Mouse (Mus musculus) midbrain, postnatal 0 days (tissue): ENCODE measurements around the gene Cct3. TPM values are rescaled to one million over a fixed set of nuclear protein-coding genes. Genes with fewer than 3 reads are reported as not detected.
A peak's percentile ranks its signal among the peaks of the same experiment; 100 is the strongest.
"Not testable (repeated sequence)": the region's sequence is repeated elsewhere in the genome, so short reads cannot be mapped to it uniquely, and the experiment has no call there.

ENCODE experiments used
- ATAC-seq: fragments of 200-750 bp; cut with Nextera tagmentation; 2 replicates; pipeline ENCODE4 v1.8.0; 2017; ENCODE audit warnings: moderate number of reproducible peaks, mild to moderate bottlenecking, moderate TSS enrichment, moderate library complexity; ENCODE audit not compliant: low FRiP score
- DNase-seq: peaks from one replicate; pipeline ENCODE4 v3.0.0-alpha.2; 2015; ENCODE audit warnings: low spot score
- H3K27ac ChIP-seq: fragments of 300-500 bp; sonication (generic); 2 replicates; pipeline ENCODE4 v1.5.1; 2014; ENCODE audit warnings: low read depth, mild to moderate bottlenecking, low read length, mixed read lengths
- H3K27me3 ChIP-seq: fragments of 300-500 bp; sonication (generic); 2 replicates; pipeline ENCODE4 v1.6.1; 2014; ENCODE audit warnings: low read length, control low read depth, mixed read lengths; ENCODE audit not compliant: insufficient read depth
- H3K36me3 ChIP-seq: fragments of 300-500 bp; sonication (generic); 2 replicates; pipeline ENCODE4 v1.6.1; 2014; ENCODE audit warnings: low read length, control low read depth, mixed read lengths; ENCODE audit not compliant: insufficient read depth
- H3K4me1 ChIP-seq: fragments of 300-500 bp; sonication (generic); 2 replicates; pipeline ENCODE4 v1.6.1; 2014; ENCODE audit warnings: mild to moderate bottlenecking, control low read depth, antibody characterized with exemption, low read length, mixed read lengths; ENCODE audit not compliant: insufficient read depth
- H3K4me2 ChIP-seq: fragments of 300-500 bp; sonication (generic); 2 replicates; pipeline ENCODE4 v1.6.1; 2014; ENCODE audit warnings: low read depth, mild to moderate bottlenecking, low read length, mixed read lengths; ENCODE audit not compliant: poor library complexity, severe bottlenecking
- H3K4me3 ChIP-seq: fragments of 300-500 bp; sonication (generic); 2 replicates; pipeline ENCODE4 v1.5.1; 2014; ENCODE audit warnings: low read depth, mild to moderate bottlenecking, low read length, moderate library complexity
- H3K9ac ChIP-seq: fragments of 300-500 bp; sonication (generic); replicated peaks from 2 replicates; pipeline ENCODE4 v1.6.1; 2014; ENCODE audit warnings: mild to moderate bottlenecking, low read length, moderate library complexity, mixed read lengths; ENCODE audit not compliant: poor library complexity, severe bottlenecking
- H3K9me3 ChIP-seq: fragments of 300-500 bp; sonication (generic); 2 replicates; pipeline ENCODE4 v1.6.1; 2016; ENCODE audit warnings: low read length, control low read depth
- CTCF ChIP-seq: IDR thresholded peaks from 2 replicates; pipeline ENCODE4 v1.5.1; 2016; ENCODE audit warnings: antibody characterized with exemption, mild to moderate bottlenecking
- WGBS: fragments of 180-500 bp; shearing (Covaris S2); extraction: QIAGEN DNeasy Blood & Tissue Kit; methylation state at CpG from one replicate; pipeline ENCODE4 v1.1.7; 2014; 5-methylcytosine and 5-hydroxymethylcytosine counted together
- polyA plus RNA-seq: library from polyadenylated mRNA; unstranded; fragments of >200 nt; fragmentation: Nextera tagmentation; extraction: Ambion mirVana; gene quantifications from 2 replicates; pipeline ENCODE4 v1.2.1, GENCODE M21; 2015
- total RNA-seq: library from RNA; depleted of rRNA; stranded (reverse); fragments of >200 nt; gene quantifications from 2 replicates; pipeline ENCODE4 v1.2.3, GENCODE M21; 2014

The Cct3 gene
- total and polyA plus RNA-seq, 2 experiments from 2014 or later: 253 to 372 TPM

DNA sequence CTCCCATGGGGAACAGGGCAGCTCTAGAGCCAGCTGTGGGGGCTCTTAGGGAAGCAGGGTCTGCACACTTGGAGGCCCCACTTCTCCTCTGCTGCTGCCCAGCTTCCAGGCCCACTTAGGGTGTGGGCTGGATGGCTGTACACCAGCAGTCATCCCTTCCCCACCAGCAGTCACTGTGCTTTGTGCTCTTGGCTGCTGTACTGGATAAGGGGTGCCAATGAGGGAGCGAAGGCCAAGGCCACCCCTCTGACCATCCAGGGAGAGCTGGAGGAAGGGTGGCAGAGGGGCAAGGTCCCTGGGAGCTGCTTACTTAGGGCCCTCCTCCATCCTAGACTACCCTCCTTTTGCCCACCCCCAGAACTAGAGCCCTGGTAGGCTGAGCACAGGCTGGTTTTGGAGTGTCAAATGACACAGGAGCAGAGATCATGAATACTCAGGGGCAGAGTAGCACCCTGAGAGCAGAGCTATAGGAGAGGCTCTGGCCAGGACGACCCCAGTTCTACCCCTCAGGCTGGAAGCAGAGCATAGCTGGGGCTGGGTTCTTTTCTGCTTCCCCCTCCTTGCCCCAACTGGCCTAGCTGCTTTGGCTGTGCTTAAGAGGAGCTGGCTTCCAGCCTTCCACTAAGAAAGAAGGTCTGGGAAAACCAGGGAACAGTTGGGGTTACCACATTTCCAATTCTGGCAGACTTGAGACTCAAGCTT, 64.8 kb downstream of the Cct3 start:
- Histone ChIP-seq H3K27me3 (no peaks in the 10 kb centered on the region), H3K4me3 (no peak overlapping the region), H3K36me3 (peaks cover 51% of the 10 kb centered on the region), H3K27ac (peak overlapping the region; percentile 43; the same call in 1 of the 2 replicates), H3K9ac (no peak overlapping the region), H3K9me3 (no peaks in the 10 kb centered on the region), H3K4me2 (no peak overlapping the region), H3K4me1 (no peaks in the 10 kb centered on the region)
- DNase-seq (peak; percentile 19), ATAC-seq (peak; percentile 47)
- 82% methylated on average over 2 of the region's 2 CpGs for WGBS
- no peak for TF ChIP-seq CTCF

DNA sequence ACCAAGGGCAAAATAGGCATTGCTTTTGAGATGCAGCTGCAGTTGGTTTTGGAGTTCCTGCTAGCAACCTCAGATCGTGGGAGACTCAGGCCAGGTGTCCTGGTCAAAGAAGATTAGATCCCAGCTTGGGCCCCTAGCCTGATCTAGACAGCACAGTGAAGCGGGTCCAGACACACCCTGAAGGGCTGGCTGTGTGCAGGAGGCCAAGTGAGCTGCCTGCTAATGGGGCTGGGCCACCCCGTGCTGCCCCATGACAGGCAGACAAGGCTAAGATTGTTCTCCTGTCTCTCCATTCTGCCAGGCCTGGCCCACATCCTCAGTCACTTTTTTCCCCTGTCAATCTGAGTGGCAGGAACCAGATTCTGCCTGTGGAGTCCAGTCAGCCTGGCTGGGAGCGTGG, 66.8 kb downstream of the Cct3 start:
- WGBS: 54% methylated on average over 4 of the region's 4 CpGs
- H3K9me3 ChIP-seq: no peaks in the 10 kb centered on the region
- no peaks in the 10 kb centered on the region for H3K4me1 ChIP-seq
- peak overlapping the region; percentile 38; the same call in 1 of the 2 replicates for H3K27ac ChIP-seq
- ATAC-seq (peak; percentile 73), DNase-seq (peak; percentile 40)
- no peak overlapping the region for H3K4me3 ChIP-seq
- H3K36me3 ChIP-seq: peaks cover 38% of the 10 kb centered on the region
- H3K27me3 ChIP-seq: no peaks in the 10 kb centered on the region
- H3K9ac ChIP-seq: no peak overlapping the region
- H3K4me2 ChIP-seq: no peak overlapping the region
- no peak for TF ChIP-seq CTCF

DNA sequence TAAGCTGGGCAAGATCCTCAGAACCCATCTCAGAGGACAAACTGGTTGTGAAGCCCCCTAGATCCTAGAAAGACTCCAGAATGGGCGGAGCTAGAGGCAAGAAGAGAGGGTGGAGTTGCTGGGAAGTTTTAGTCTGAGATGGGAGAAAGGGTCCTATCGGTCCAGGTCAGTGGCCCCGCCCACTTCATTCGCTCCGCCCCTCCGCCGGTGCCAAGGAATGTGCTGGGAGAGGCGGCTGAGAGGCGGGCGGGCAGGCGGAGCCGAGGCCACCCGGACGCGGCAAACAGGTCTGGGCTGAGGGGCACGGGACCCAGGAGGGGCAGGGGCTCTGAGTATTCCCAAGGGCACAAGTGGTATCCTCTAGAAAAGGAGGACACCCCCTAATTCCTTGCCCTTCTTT, 67.4 kb downstream of the Cct3 start, which contains the start of gene Paqr6:
Gene Paqr6, plus strand, starts transcription at position 248 of the 400 bp plus-strand sequence.
- Histone ChIP-seq H3K36me3 (peaks cover 32% of the 10 kb centered on the region), H3K4me2 (no peak within 1 kb of the TSS), H3K27ac (peak within 1 kb of the TSS; percentile 38; the same call in 1 of the 2 replicates), H3K4me1 (no peaks in the 10 kb centered on the region), H3K9me3 (no peaks in the 10 kb centered on the region), H3K9ac (no peak within 1 kb of the TSS), H3K4me3 (no peak within 1 kb of the TSS), H3K27me3 (no peaks in the 10 kb centered on the region)
- WGBS: 3% methylated on average over 16 of the region's 16 CpGs
- no peak for TF ChIP-seq CTCF
- ATAC-seq (peak; percentile 15; the same call in 1 of the 2 replicates), DNase-seq (peak; percentile 32)

DNA sequence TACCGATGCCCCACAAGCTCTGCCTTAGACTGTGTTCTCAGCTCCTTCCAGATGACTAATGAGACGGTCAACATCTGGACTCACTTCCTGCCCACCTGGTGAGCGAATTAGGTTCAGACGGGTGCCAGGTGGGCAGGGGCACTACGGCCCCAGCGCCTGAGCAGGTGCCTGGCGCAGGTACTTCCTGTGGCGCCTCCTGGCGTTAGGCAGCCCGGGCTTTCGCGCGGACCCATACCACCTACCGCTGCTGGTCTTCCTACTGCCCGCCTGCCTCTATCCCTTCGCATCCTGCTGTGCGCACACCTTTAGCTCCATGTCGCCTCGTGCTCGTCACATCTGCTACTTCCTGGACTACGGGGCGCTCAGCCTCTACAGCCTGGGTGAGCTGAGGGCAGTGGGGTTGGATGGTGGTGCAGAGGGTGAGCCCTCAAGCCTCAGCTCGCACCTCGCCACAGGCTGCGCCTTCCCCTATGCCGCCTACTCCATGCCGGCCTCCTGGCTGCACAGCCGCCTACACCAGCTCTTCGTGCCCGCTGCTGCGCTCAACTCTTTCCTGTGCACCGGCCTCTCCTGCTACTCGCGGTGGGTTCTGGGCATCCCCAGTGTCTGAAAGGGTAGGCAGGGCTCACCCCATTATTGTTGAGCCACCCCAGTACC, 68.9 kb downstream of the Cct3 start:
- WGBS: 47% methylated on average over 34 of the region's 34 CpGs
- no peaks in the 10 kb centered on the region for H3K4me1 ChIP-seq
- DNase-seq: no peak
- H3K4me3 ChIP-seq: no peak overlapping the region
- H3K4me2 ChIP-seq: no peak overlapping the region
- H3K9ac ChIP-seq: no peak overlapping the region
- ATAC-seq: no peak
- TF ChIP-seq CTCF: no peak
- no peaks in the 10 kb centered on the region for H3K27me3 ChIP-seq
- peaks cover 17% of the 10 kb centered on the region for H3K36me3 ChIP-seq
- H3K27ac ChIP-seq: no peak overlapping the region
- H3K9me3 ChIP-seq: no peaks in the 10 kb centered on the region

DNA sequence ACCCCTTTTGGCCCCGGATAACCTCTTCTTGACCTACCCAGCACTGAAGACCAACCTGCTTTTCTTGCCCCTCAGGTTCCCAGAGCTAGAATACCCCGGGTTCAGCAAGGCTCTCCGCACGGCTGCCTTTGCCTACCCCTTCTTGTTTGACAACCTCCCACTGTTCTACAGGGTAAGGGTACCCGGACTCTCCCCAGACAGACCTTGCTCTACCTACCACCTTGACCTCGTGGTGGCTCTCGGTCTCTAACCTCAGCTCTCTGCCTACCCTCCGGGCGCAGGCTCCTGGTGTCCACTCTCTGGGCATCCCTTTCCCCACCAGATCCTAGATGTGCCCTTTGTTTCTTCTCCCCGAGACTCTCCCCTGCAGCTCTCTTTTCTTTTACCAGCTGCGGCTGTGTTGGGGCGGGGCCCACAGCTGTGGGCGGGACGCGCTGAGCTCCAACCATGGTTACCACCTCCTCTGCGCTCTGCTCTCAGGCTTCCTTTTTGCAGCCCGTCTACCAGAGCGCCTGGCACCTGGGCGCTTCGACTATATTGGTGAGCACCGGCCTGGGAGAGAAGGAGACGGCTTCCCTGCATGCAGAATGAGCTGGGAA, 70.0 kb downstream of the Cct3 start:
- WGBS: 3% methylated on average over 19 of the region's 22 CpGs
- H3K27me3 ChIP-seq, DNase-seq, H3K9me3 ChIP-seq, H3K4me3 ChIP-seq, H3K9ac ChIP-seq, H3K36me3 ChIP-seq, H3K27ac ChIP-seq, H3K4me2 ChIP-seq, H3K4me1 ChIP-seq: not testable (repeated sequence)
- ATAC-seq: peak; percentile 67; the same call in 1 of the 2 replicates

DNA sequence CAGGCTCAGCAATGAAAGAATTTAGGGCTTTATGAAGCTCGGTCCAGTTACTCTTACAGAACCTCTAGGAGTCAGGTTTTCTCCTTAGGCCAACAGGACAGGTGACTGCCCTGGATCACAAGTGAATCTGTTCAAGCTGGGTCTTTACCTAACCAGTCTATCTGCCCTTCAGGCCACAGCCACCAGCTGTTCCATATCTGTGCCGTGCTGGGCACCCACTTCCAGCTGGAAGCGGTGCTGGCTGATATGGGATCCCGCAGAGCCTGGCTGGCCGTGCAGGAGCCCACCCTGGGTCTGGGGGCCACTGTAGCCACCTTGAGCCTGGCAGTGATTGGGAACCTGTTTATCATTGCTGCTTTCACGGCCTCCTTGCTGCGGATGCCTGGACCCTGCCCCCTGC, 70.6 kb downstream of the Cct3 start:
- H3K27me3 ChIP-seq, H3K36me3 ChIP-seq, H3K27ac ChIP-seq, H3K4me1 ChIP-seq, H3K9ac ChIP-seq, H3K4me3 ChIP-seq, ATAC-seq, H3K9me3 ChIP-seq, H3K4me2 ChIP-seq, DNase-seq: not testable (repeated sequence)
- 50% methylated on average over 3 of the region's 7 CpGs for WGBS

DNA sequence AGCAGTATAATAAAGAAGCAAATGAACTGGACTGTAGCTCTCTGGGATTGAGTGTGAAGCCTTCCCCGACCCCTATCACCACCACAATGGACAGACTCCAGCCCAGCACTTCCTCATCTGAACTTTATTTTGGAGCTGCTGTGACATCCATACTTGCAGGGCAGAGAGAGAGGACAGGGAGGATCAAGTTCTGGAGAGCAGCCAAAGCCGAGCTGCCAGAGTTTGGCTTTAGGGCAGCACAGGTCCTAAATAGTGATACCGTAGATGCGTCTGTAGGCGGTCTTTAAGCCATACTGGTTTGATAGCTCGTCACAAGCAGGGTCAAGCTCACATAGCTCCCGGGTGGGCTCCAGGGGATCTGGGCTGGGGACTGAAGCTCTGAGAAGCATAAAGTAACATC, 71.6 kb downstream of the Cct3 start:
- not testable (repeated sequence) for H3K36me3 ChIP-seq, H3K9me3 ChIP-seq, H3K9ac ChIP-seq, DNase-seq, H3K4me2 ChIP-seq, H3K4me1 ChIP-seq, H3K27me3 ChIP-seq, H3K4me3 ChIP-seq, ATAC-seq, H3K27ac ChIP-seq
- 92% methylated on average over 7 of the region's 7 CpGs for WGBS
